In the genomic region with DNA sequence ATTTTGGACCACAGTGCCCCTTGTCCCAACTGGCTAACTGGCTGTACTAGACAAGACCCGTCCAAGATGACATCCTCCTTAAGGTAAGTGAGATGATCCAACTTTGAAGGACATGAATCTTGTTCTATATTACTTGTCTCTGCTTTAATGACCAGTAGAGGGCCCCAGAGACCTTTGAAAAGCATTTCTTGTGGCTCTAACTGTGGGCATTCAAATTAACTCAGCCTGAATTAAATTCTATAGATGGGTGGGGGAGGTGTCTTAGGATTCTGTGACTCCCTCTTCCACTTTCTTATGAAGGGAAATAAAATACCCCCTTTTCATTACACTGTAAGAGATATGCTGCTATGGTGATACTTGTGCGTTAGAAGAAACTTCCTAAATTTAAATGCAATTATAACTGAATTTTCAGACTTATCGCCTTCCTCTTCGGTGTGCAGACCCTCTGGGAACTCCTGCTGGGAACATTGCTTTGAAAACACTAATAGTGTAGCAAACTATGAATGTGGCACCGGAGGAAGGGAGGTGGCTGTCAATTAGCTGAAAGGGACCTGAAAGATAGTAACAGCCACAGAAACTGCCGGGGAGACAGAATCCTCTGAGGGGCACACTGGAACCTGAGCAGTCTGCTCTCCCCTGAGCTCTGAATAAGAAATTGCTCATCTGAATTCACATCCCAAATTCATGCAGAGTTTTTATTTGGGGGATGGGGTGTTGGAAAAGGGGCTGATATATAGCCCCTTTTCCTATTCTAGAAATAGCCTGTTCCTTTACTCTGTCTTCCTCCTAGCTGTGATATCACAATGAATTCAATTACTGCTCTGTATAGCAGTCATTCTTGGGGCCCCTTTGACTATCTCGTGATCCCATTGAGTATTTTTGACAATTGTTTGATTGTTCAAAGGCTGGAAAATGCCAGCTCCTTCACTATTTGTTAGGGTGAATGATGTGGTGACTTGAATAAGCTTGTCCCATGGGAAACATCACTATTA, we compare ENCODE assay signal across 8 mouse cellular contexts.
DNase-seq lines count a peak whose midpoint lies in the region; ATAC-seq lines count a peak whose summit lies in the region.

No protein-coding gene starts in this region.

- WGBS in embryonic facial prominence, embryonic 14.5 days, result 25% methylated on average over 7 of the region's 7 CpGs
- WGBS in midbrain, embryonic 12.5 days, result 19% methylated on average over 7 of the region's 7 CpGs

- H3K4me1 ChIP-seq in embryonic facial prominence, embryonic 14.5 days (ENCODE audit: control insufficient read depth, insufficient read depth, low read length), result no peaks in the 10 kb centered on the region
- H3K4me1 ChIP-seq in midbrain, embryonic 12.5 days, result peaks cover 8% of the 10 kb centered on the region

- ATAC-seq in frontal cortex, adult (ENCODE audit: low TSS enrichment), result peak; percentile 88
- 0 out of 2 replicates have a peak, but pooled peaks have one; percentile 44 for ATAC-seq in embryonic facial prominence, embryonic 14.5 days (ENCODE audit: low read depth)
- peak; percentile 81 for ATAC-seq in midbrain, embryonic 12.5 days (ENCODE audit: low FRiP score, low read depth)

- no peaks in the 10 kb centered on the region for H3K9me3 ChIP-seq in embryonic facial prominence, embryonic 14.5 days (ENCODE audit: control insufficient read depth, low read length)
- H3K9me3 ChIP-seq in midbrain, embryonic 12.5 days, result no peaks in the 10 kb centered on the region

- no peak overlapping the region for H3K4me2 ChIP-seq in embryonic facial prominence, embryonic 14.5 days (ENCODE audit: low read depth, low read length)
- H3K4me2 ChIP-seq in midbrain, embryonic 12.5 days (replicated peaks), result peak overlapping the region; percentile 35

- no peak overlapping the region for H3K4me3 ChIP-seq in embryonic facial prominence, embryonic 14.5 days (ENCODE audit: low read depth, low read length)
- no peak overlapping the region for H3K4me3 ChIP-seq in midbrain, embryonic 12.5 days

- no peak for DNase-seq in frontal cortex, postnatal 25 days (ENCODE audit: low spot score in 2 of 2)
- DNase-seq in thymus, postnatal 0 days (ENCODE audit: low spot score), result peak; percentile 42
- no peak for DNase-seq in thymus, postnatal 36 days
- peak; percentile 87 for DNase-seq in embryonic facial prominence, embryonic 14.5 days (ENCODE audit: low spot score)
- peak; percentile 10 to 27 for DNase-seq in kidney, postnatal 4 days
- peak; percentile 6 for DNase-seq in thymus, postnatal 25 days

- no peaks in the 10 kb centered on the region for H3K36me3 ChIP-seq in embryonic facial prominence, embryonic 14.5 days (ENCODE audit: control insufficient read depth, insufficient read depth, low read length)
- no peaks in the 10 kb centered on the region for H3K36me3 ChIP-seq in midbrain, embryonic 12.5 days

- no peaks in the 10 kb centered on the region for H3K27me3 ChIP-seq in embryonic facial prominence, embryonic 14.5 days (replicated peaks; ENCODE audit: control insufficient read depth, insufficient read depth, low read length)
- H3K27me3 ChIP-seq in midbrain, embryonic 12.5 days, result no peaks in the 10 kb centered on the region

- H3K9ac ChIP-seq in embryonic facial prominence, embryonic 14.5 days (ENCODE audit: low read depth, low read length), result no peak overlapping the region
- H3K9ac ChIP-seq in midbrain, embryonic 12.5 days (replicated peaks), result no peak overlapping the region

- no peak overlapping the region for H3K27ac ChIP-seq in embryonic facial prominence, embryonic 14.5 days (replicated peaks; ENCODE audit: low read depth, low read length)
- H3K27ac ChIP-seq in midbrain, embryonic 12.5 days (replicated peaks), result no peak overlapping the region

Comparison
In these comparisons a context has a peak if more than half of its experiments do, and no peak if none do; other contexts are left out.
1. DNase-seq: peak in thymus, postnatal 0 days (single experiment), embryonic facial prominence, embryonic 14.5 days (single experiment), kidney, postnatal 4 days (2 of 2) and thymus, postnatal 25 days (single experiment); none in frontal cortex, postnatal 25 days (0 of 2) and thymus, postnatal 36 days (0 of 2).
2. Peak in every context shown above with its lines, with median percentiles within 50 percentile points of each other: ATAC-seq.